Mouse (Mus musculus) C2C12 (cell line): ENCODE measurements around the gene Tpgs1.

Source experiments
- CTCF ChIP-seq: IDR thresholded peaks from one replicate; pipeline ENCODE4 v1.5.1; 2011; ENCODE audit not compliant: control insufficient read depth, insufficient read depth, insufficient read length
- FOSL1 ChIP-seq: IDR thresholded peaks from one replicate; pipeline ENCODE4 v1.8.0; 2011; ENCODE audit warnings: mild to moderate bottlenecking, low read length; ENCODE audit not compliant: poor library complexity, insufficient read depth, severe bottlenecking
- MAX ChIP-seq: IDR thresholded peaks from one replicate; pipeline ENCODE4 v1.6.1; 2011; ENCODE audit warnings: mild to moderate bottlenecking, control low read depth
- MYOD1 ChIP-seq: IDR thresholded peaks from one replicate; pipeline ENCODE4 v1.6.1; 2011; ENCODE audit warnings: low read depth; ENCODE audit not compliant: control insufficient read depth, insufficient read length
- USF1 ChIP-seq: IDR thresholded peaks from one replicate; pipeline ENCODE4 v1.6.1; 2011; ENCODE audit warnings: low read depth, mild to moderate bottlenecking, control low read depth, moderate library complexity

DNA sequence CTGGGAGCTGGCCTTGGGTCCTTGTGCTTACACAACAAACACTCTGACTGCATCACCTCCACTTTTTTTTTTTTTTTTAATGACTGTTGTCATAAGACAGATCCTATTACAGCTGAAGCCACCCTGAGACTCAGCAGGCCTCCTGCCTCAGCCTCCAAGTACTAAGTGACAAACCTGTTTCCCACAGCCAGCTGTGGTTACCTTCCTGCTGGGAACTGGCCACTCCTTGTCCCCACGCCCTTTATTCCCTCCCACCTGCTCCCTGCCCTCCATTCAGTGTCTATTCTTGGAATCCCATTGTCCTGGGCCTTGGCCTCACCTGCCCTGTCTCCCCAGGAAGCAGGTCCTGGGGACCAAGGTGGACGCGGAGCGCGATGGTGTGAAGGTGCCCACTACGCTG lies 18.3 kb downstream of the Tpgs1 start:
- TF ChIP-seq CTCF (no peak), USF1 (no peak), MAX (no peak), MYOD1 (no peak), FOSL1 (no peak)
